Mouse (Mus musculus) thymus, postnatal 4 days (tissue): Measurements from ENCODE around the gene Hist1h2ak.
"Not testable (repeated sequence)": the region's sequence is repeated elsewhere in the genome, so short reads cannot be mapped to it uniquely, and the experiment has no call there.

Experiments
- DNase-seq: peaks from one replicate; pipeline ENCODE4 v3.0.0; 2021

The Hist1h2ak gene

DNA sequence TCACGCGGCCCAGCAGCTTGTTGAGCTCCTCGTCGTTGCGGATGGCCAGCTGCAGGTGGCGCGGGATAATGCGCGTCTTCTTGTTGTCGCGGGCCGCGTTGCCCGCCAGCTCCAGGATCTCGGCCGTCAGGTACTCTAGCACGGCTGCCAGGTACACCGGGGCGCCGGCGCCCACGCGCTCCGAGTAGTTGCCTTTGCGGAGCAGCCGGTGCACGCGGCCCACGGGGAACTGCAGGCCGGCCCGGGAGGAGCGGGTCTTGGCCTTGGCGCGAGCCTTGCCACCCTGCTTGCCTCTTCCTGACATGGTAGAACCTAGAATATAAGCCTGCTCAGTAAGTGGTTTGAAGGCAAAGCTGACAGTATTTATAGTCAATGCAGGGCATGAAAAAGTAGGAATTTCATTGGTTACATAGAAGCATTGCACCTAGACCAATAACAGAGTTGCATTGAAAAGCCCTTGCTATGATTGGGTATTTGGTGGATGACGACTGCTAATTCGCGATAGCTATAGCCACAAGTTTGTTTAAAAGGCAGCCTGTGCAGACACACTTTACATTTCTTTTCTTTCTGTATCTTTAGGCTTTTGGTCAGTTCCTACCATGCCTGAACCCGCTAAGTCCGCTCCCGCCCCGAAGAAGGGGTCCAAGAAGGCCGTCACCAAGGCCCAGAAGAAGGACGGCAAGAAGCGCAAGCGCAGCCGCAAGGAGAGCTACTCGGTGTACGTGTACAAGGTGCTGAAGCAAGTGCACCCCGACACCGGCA, at the start of gene Hist1h2ak, which contains the start of gene Hist1h2bn:
Hist1h2ak (minus strand) TSS at position 304 of the 762 bp plus-strand sequence.
Hist1h2bn (plus strand) TSS at position 600 of the 762 bp plus-strand sequence.
- DNase-seq: peak; percentile 71

DNA sequence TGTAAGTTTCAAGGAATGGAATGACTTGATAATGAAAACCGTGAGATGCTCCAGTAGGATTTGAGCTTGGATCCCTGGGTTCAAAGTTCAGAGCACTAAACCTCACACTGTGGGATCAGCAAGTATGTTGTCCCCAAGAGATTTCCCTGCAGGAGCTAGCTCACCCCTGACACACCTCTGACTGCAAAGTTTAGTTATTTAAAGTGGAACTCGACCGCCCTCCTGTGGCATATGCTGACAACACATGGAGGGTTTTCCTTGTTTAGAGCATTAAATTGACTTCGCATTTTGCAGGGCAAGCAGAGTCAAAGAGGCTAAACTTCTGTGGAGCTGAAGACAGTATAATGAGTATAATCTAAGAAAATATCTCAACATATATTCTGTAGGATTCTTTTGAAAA, 49.4 kb upstream of the Hist1h2ak start:
- not testable (repeated sequence) for DNase-seq

DNA sequence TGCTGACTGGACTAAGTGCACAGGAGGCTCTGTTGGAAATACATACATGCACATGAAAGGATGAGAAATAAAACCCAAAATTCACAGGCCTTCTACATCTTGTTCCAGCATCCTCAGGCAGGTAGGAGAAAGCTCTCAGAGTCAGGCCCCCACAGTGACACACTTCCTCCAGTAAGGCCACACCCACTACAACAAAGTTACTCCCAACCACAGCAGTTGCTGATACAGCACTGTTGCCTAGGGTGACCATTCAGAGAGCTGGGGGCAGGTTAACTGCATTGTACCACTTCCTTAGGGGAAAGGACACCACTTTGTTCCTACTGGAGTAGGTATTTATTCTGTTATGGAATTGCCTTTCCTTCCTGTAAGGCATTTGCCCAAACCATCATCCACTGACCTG, 43.5 kb upstream of the Hist1h2ak start:
- DNase-seq: not testable (repeated sequence)

DNA sequence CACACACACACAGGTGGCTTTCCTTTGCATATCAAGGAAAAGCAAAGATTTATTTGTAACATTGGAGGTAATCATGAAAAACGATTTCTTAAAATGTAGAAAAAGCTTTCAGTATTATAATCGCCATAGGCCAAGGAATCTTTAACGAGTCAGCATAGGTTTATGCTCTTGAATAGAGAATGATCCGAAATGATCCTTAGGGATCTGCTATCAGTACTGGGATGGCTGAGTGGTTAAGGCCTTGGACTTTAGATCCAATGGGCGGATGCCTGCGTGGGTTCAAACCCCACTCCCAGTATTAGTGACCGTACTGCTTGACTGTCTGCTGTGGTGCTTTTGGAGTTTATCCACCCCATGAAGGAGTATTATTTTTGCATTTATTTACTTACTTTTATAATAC, 42.0 kb upstream of the Hist1h2ak start:
- no peak for DNase-seq

DNA sequence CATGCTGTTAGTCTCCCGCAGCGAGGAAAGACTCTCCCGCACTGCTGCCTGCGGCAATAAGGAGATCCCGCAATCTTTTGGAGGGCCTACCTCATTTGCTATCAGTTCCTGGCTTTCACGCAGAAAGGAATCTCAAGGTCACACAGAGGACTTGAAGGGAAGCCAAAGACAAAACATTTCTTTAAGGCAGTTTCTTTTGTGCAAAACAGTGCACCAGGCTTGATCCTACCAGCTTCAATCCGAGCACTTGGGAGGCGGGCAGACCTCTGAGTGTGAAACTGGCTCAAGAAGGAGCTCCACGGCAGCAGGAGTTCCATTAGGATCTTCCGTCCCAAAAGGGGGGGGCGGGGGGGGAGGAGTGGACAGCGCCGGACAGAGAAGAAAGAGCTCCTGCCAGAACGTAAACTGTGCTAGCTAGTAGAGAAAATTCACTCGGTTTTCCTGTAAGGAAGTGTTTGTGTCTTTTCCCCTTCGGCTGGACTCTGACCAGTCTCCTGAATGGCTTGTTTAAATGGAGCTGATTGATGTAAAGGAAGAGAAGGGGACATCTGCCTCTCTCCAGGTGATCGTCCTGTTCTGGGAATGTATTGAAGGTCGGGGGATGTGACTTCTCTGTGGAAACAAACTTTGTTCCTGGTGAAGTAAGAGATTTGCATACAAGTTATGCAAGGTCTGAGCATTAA, 37.1 kb upstream of the Hist1h2ak start:
- DNase-seq: peak; percentile 6

DNA sequence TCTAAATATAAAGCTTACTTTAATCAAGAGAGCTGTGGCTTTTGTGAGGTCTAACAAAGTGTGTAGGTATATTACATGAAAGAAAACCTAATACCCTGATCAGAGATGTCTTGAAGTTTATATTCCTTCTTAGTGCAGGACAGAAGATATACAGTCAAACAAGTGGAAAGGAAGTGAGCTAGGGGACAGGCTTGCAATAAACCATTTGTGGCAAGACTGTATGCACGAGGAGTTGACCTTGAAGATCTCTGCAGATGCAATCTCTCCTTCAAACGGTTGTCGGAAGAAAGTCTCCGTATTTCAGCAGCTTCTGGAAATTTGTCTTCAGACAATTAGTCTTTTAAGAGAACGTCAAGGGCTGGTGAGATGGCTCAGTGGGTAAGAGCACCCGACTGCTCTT, 36.3 kb upstream of the Hist1h2ak start:
- DNase-seq: no peak

DNA sequence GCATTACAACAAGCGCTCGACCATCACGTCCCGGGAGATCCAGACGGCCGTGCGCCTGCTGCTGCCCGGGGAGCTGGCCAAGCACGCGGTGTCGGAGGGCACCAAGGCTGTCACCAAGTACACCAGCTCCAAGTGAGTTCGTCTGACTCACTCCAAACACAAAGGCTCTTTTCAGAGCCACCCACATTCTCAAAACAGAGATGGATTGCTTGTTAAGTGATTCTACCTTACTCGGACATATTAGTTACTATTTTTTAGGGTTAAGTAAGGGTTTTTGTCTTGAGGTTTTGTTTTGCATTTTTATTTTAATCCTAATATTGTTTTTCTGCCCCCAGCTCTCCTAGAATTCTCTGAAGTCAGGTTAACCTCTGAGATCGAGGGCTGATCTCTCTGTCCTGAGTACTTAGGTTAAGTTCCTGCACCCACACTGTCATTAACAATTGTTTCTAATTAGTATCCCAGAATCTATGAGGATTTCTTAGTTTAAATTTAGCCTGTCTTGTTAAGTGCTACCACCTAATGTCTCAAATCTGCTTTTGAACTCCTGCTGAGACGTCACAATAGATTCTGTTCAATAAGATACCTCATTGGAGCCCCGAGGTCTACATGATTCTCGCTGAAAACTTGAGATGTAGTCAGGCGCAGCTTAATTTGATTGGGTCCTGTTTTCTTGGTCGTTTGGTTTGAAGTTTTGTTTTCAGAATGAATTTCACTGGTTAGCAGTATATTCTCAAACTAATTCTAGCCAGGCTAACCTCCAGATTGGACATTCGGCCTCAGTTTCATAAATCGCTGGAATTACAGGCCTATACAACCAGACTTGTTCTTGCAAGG, 34.4 kb upstream of the Hist1h2ak start:
- DNase-seq: peak; percentile 17

DNA sequence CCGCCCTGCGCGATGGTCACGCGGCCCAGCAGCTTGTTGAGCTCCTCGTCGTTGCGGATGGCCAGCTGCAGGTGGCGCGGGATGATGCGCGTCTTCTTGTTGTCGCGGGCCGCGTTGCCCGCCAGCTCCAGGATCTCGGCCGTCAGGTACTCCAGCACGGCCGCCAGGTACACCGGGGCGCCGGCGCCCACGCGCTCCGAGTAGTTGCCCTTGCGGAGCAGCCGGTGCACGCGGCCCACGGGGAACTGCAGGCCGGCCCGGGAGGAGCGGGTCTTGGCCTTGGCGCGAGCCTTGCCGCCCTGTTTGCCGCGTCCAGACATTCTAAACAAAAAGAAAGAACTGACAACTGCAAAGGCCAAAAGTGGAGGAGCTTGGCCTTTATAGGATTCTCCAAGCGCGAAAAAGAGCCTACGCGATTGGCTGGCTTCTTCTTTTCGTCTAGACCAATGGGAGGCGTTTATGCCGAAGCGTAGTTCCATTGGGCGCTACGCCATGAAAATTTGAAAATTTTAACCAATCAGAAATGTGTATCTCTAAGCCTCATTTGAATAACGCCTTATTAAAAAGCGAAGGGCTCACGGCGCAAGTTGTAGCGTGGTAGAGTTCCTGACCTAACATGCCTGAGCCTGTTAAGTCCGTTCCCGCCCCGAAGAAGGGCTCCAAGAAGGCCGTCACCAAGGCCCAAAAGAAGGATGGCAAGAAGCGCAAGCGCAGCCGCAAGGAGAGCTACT, 33.4 kb upstream of the Hist1h2ak start, which contains the start of the genes Hist1h2an and Hist1h2bp:
Hist1h2an (minus strand) TSS at position 320 of the 731 bp plus-strand sequence.
Hist1h2bp (plus strand) TSS at position 563 of the 731 bp plus-strand sequence.
- DNase-seq: peak; percentile 77

DNA sequence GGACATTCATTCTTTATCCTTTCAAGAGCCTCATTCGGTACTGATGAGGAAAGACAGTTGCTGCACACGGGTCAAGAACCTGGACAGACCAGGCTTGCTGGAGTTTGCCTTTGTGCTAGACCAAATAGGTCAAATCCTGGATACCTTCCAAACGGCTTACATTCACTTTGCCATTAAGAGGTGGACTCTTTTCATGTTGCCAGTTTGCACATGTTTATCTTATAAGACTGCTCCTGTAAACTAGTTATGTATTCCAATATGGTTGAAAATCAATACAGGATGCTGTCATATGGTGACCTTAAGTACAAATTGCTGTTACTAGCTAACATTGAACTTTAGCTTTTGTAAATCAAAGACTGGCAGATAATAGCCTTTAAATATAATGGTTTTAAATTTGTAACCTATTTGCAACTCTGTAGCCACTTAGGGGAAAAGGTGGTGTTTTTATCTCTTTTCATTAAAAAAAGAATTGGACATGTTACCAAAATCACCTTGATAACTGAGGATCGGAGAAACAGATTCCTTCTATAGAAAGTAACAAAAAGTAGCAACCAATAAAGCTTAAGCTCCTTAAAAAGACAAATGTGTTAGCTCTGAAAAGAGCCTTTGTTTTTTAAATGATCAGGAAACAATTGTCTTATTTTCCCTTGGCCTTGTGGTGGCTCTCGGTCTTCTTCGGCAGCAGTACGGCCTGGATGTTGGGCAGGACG, 32.7 kb upstream of the Hist1h2ak start:
- DNase-seq: no peak

DNA sequence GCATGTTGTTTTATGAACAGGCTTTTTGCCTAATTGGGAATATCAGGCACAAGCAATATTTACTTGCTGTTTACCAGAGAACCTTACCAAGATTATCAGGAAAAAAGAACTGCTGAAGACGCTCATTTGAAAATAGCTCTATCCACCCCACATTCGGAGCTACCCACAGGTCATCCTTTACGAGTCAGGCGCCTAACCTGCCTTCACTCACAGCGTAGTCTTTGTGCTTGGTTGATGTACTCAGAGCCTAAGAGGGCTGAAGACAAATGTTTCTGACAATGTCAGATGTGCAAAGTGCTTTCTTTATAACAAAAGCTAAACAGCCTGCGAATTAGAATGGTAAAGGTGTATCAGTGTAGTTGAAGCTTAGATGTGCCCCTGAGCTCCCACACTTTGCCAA, 30.7 kb upstream of the Hist1h2ak start:
- DNase-seq: no peak

DNA sequence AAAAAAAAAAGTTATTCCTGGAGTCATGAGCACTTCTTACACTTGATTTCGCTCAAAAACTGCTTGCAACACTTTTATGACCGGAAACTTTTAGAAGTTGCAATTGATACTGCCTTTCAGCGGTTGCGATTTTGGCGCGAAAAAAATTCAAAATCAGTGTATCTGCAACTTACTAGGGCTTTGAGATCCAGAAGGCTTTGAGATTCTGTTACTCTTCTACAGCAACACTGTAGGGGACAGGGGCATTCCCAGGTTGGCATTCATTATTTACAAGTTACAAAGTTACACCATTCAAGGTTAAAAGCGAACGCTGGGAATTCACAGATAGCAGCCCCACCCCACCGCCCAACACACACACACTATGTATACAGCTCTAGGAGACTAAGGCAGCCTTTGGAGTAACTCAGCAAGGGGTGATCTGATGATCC, 30.1 kb upstream of the Hist1h2ak start:
- DNase-seq: peak; percentile 47

DNA sequence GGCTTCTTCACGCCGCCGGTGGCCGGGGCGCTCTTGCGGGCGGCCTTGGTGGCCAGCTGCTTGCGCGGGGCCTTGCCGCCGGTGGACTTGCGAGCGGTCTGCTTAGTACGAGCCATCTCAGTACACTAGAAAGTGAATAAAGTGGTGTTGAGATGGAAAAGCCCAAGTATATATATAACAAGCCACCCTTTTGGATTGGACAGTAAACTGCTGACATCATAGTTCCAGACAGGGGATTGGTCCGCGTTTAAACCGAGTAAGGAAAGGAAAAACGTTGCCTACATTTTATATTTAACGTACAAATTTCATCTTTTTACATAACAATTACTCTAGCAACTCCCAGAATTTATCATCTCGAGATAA, 29.6 kb upstream of the Hist1h2ak start, which contains the start of gene Hist1h3i:
Hist1h3i (minus strand) TSS at position 116 of the 363 bp plus-strand sequence.
- DNase-seq: peak; percentile 64

DNA sequence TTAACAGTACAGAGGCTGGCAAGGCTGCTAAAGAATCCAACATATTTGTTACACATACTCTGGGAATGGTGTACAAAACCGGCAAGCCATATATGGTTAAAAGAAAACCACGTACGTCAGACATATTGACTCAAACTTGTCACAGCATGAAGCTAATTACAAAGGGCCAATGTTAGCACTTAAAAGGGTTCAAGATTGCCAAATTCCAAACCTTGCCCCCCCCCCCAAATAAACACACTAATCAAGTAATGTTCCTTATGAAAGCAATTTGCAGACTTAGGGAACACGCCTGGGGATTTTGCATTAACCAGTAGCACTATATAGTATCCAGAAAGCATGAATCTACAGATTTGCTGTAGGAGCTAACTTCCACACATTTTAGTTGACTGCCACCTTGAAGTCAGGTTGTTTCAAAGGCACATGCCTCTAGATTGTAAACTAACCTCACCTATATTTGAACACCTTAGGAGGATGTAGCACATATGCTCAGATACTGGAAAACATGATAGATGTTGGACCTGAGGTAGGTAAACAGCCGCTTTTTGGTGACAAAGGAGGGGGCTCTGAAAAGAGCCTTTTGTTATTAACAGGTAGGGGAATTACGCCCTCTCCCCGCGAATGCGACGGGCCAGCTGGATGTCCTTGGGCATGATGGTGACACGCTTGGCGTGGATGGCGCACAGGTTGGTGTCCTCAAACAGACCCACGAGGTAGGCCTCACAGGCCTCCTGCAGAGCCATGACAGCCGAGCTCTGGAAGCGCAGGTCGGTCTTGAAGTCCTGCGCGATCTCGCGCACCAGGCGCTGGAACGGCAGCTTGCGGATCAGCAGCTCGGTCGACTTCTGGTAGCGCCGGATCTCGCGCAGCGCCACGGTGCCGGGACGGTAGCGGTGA, 29.0 kb upstream of the Hist1h2ak start:
- peak; percentile 57 for DNase-seq

DNA sequence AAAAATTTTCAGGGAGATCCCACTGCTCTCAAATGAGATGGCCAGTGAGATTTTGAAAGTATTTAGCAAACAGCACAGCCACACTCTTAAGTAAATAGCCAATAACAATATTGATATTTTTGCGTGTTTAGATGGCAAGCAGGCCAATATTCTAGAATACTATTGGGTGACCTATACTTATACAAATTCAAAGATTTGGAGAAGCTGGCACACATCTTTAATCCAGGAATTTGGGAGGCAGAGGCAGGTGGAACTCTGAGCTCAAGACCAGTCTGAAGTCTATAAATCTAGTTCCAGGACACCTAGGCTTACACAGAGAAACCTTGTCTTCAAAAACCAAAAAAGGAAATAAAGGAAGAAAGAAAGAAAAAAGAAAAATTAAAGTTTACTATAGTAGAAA, 28.0 kb upstream of the Hist1h2ak start:
- no peak for DNase-seq

DNA sequence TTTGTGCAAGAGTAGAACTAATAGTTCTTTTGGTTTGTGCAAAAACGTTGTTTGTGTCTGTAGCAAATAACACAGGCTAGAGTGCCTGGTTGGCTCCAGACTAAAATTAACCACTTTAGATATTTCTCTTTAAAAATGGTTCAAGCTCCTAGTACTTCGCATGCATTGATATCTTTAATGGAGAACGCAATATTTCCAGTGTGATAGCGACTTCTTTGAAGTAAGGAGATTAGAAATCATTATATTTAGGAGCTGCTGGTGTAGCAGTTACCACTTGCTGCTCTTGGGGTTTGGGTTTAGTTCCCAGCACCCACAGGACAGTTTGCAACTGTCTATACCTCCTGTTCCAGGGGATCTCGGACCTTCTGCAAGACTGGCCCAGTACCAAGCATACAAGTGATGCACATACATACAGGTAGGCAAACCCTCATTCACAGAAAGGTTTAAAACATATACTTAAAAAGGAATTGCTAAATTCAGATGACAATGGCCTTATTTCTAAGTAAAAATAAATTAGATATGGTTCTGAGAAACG, 27.5 kb upstream of the Hist1h2ak start:
- DNase-seq: no peak

DNA sequence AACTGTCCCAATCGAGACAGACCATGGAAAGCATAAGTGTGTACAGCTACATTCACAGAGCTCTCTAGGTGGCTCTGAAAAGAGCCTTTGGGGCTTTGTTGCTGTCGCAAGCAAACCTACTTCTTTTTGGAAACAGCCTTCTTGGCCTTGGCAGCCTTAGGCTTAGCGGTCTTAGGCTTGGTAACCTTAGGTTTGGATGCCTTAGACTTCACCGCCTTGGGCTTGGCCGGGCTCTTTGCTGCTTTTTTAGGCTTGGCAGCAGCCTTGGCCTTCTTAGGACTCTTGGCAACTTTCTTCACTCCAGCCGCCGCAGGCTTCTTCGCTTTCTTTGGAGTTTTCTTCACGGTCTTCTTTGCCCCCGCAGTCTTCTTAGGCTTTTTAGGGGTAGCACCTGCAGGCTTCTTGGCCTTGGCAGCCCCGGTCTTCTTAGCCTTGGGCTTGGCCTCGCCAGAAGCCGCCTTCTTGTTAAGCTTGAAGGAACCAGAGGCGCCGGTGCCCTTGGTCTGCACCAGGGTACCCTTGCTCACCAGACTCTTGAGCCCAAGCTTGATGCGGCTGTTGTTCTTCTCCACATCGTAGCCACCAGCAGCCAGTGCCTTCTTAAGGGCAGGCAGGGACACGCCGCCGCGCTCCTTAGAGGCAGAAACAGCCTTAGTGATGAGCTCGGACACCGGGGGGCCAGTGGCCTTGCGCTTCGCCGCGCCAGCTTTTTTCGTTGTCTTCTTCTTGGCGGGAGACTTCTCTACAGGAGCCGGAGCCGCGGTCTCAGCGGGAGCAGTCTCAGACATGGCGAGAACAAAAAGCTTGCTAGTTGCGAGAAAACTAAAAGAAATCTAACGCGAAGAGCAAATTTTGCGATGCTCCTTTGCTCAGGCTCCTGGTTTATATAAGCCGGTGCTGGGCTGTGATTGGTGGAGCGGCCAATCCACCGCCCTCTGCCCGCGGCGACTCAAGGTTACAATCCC, 26.4 kb upstream of the Hist1h2ak start, which contains the start of gene Hist1h1b:
Hist1h1b (minus strand) TSS at position 859 of the 965 bp plus-strand sequence.
- peak; percentile 83 for DNase-seq

DNA sequence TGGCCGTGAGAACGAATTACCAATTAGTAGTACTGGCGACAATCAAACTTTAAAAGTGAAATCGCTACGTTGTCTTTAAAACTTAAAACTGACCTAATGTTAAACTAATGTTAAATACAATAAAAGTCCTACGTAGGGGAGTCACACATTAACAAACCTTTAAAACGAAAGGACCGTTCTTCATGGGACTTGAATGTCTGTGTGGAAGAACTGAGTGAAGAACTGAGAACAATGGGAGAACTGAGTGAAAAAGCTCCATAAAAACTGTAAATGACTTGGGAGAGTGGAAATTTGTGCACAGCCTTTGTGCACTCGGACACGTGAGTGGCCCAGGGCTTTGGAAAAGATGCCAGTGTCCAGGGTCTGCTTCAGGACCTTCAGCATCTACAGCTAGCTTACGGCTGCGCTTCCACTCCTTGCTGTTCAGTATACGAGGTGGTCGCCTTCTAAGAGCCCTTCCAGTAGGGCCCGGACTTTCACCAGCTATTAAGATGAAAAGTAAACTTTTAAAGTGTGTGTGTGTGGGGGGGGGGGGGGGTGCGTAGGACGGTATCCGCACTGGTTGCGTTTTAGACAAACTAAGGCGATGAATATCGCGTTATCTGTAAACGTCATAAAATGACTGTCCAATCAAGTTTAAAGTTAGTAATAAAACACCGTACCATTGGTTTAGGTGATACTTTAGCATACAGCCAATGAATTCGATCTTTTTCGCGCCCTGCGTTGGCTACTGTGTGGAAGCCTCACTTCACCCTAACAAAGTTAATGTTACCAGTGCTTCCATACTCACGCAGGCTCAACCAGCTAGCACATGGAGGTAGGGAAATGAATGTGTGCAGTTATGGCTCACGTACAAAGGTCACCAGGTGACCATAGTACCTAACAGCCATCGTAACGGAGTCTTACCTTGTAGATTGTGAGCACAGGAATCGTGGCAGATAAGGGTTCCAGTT, 25.5 kb upstream of the Hist1h2ak start:
- DNase-seq: peak; percentile 75

DNA sequence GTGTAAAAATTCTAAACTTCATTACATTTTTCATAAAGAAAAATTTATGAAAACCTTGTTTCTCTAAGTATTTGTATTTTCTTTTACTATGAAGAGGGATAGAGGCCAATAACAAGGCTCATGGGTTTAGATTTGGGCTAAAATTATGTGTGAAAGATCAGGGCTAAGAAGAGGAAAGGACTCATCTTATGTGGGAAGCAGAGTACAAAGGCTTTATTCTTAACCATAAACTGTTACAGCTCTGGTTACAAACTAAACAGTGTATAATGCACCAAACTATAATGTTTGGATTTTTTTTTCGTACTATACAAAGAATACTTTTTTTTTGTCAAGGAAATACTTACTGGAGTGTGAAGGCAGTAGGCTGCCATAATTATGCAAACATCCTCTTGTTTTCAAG, 2.1 kb upstream of the Hist1h2ak start:
- no peak for DNase-seq
